10 mouse cellular contexts compared by ENCODE assay signal in genomic region chr14:23169346-23169745, GRCm38 (mm10).
"Had no signal": no experiment of that assay in that cellular context is flagged by ENCODE, and none has a peak within 500 bp of the region (broad histone marks: within the 10 kb centered on the region; RNA-seq: fewer than 3 reads in every experiment).

No protein-coding gene starts in this region.

- DNase-seq: gastrocnemius, postnatal 25 days; heart, adult 18-20 months; heart, postnatal 10 days; kidney, adult 18-20 months; kidney, adult 8-10 months; kidney, postnatal 10 days; kidney, postnatal 25 days; kidney, postnatal 4 days; liver; liver, embryonic 13.5 days had no signal
